Mouse (Mus musculus): Measurements from ENCODE around the gene Akr1cl. TPM values are rescaled to one million over a fixed set of nuclear protein-coding genes. Genes with fewer than 3 reads are reported as not detected.

The Akr1cl gene
- polyA plus RNA-seq (2014; fragmentation: Illumina TruSeq; extraction: RNeasy Lipid Tissue Mini Kit (QIAGEN cat#74804); ENCODE audit: low read depth, low replicate concordance), result not detected

GRCm38 (mm10) chr1:65032641-65033040 lies at the start of gene Akr1cl:
Akr1cl (minus strand) TSS chr1:65032759.

GRCm38 (mm10) chr1:65082188-65082587 lies 49.6 kb upstream of the Akr1cl start, which contains the start of gene Crygb:
Crygb (minus strand) TSS chr1:65082288.

GRCm38 (mm10) chr1:65073589-65073988 lies 41.0 kb upstream of the Akr1cl start, which contains the start of gene Crygc:
Crygc (minus strand) TSS chr1:65073689.

GRCm38 (mm10) chr1:65063352-65063751 lies 30.8 kb upstream of the Akr1cl start, which contains the start of gene Crygd:
Crygd (minus strand) TSS chr1:65063452.

GRCm38 (mm10) chr1:65050952-65051351 lies 18.4 kb upstream of the Akr1cl start, which contains the start of gene Cryge:
Cryge (minus strand) TSS chr1:65051149.

Other genes starting within 250 kb of the Akr1cl start
- gene Plekhm3, start 75.9 kb downstream of the Akr1cl start, polyA plus RNA-seq (2014; fragmentation: Illumina TruSeq; extraction: RNeasy Lipid Tissue Mini Kit (QIAGEN cat#74804); ENCODE audit: low read depth, low replicate concordance), result 5.3 TPM
- gene Cryge, start 18.4 kb upstream of the Akr1cl start, polyA plus RNA-seq (2014; fragmentation: Illumina TruSeq; extraction: RNeasy Lipid Tissue Mini Kit (QIAGEN cat#74804); ENCODE audit: low read depth, low replicate concordance), result not detected
- not detected for gene Crygd, start 30.7 kb upstream of the Akr1cl start, polyA plus RNA-seq (2014; fragmentation: Illumina TruSeq; extraction: RNeasy Lipid Tissue Mini Kit (QIAGEN cat#74804); ENCODE audit: low read depth, low replicate concordance)
- not detected for gene Crygc, start 40.9 kb upstream of the Akr1cl start, polyA plus RNA-seq (2014; fragmentation: Illumina TruSeq; extraction: RNeasy Lipid Tissue Mini Kit (QIAGEN cat#74804); ENCODE audit: low read depth, low replicate concordance)
- gene Crygb, start 49.5 kb upstream of the Akr1cl start, polyA plus RNA-seq (2014; fragmentation: Illumina TruSeq; extraction: RNeasy Lipid Tissue Mini Kit (QIAGEN cat#74804); ENCODE audit: low read depth, low replicate concordance), result not detected
- not detected for gene Cryga, start 70.6 kb upstream of the Akr1cl start, polyA plus RNA-seq (2014; fragmentation: Illumina TruSeq; extraction: RNeasy Lipid Tissue Mini Kit (QIAGEN cat#74804); ENCODE audit: low read depth, low replicate concordance)
- gene Gm28845, start 86.8 kb upstream of the Akr1cl start, polyA plus RNA-seq (2014; fragmentation: Illumina TruSeq; extraction: RNeasy Lipid Tissue Mini Kit (QIAGEN cat#74804); ENCODE audit: low read depth, low replicate concordance), result not detected
- gene D630023F18Rik, start 90.5 kb upstream of the Akr1cl start, polyA plus RNA-seq (2014; fragmentation: Illumina TruSeq; extraction: RNeasy Lipid Tissue Mini Kit (QIAGEN cat#74804); ENCODE audit: low read depth, low replicate concordance), result not detected
- 64.5 TPM for gene Idh1, start 153.7 kb upstream of the Akr1cl start, polyA plus RNA-seq (2014; fragmentation: Illumina TruSeq; extraction: RNeasy Lipid Tissue Mini Kit (QIAGEN cat#74804); ENCODE audit: low read depth, low replicate concordance)
- 4.8 TPM for gene Pikfyve, start 153.9 kb upstream of the Akr1cl start, polyA plus RNA-seq (2014; fragmentation: Illumina TruSeq; extraction: RNeasy Lipid Tissue Mini Kit (QIAGEN cat#74804); ENCODE audit: low read depth, low replicate concordance)
- gene Pth2r, start 249.3 kb upstream of the Akr1cl start, polyA plus RNA-seq (2014; fragmentation: Illumina TruSeq; extraction: RNeasy Lipid Tissue Mini Kit (QIAGEN cat#74804); ENCODE audit: low read depth, low replicate concordance), result not detected